Comparison of ENCODE assay signal across 1 mouse cellular context in the genomic region with DNA sequence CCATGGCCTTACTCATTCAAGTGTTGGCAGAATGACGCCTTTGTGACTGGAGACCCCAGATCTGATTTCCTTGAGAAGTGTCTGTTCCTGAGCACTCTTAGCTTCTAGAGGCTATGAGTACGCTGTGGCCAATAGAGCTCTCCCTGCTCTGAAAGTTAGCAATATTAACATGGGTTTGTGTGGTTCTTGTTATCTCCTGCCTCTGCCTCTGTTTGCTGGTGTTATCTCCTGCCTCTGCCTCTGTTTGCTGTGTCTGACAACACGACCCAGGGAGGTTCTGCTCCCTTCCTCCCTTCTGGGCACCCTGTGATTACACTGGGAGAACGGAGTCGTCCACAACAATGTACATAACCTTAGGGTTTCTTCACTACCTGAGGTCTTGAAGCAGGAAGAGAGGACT.
TF ChIP-seq lines count a peak whose summit lies in the region.

No protein-coding gene starts in this region.

TF ChIP-seq in MEL, 35 proteins besides CTCF, POLR2A, EP300 and RAD21:
- peak; percentile 94 for TF ChIP-seq GATA1 (IDR thresholded peaks at IDR 0.05; ENCODE audit: low read depth, low read length)
- peak; percentile 59; the same call in 1 of the 2 replicates for TF ChIP-seq BHLHE40 (IDR thresholded peaks at IDR 0.05; ENCODE audit: borderline replicate concordance, low read depth, low read length)
- TF ChIP-seq MXI1 (IDR thresholded peaks at IDR 0.05; ENCODE audit: low read depth, low read length): peak; percentile 20; the same call in 1 of the 2 replicates
- 0 out of 2 replicates have a peak, but pooled peaks have one; percentile 20 for TF ChIP-seq HCFC1 (IDR thresholded peaks at IDR 0.05; ENCODE audit: low read depth, low read length)
- TF ChIP-seq ETS1 (IDR thresholded peaks at IDR 0.05; ENCODE audit: low read depth, low read length): peak; percentile 78
- TF ChIP-seq MAZ (IDR thresholded peaks at IDR 0.05; ENCODE audit: low read depth, low read length): 0 out of 2 replicates have a peak, but pooled peaks have one; percentile 40
- TF ChIP-seq TCF12 (IDR thresholded peaks at IDR 0.05; ENCODE audit: low read depth, low read length): peak; percentile 91
- peak; percentile 64 for TF ChIP-seq SIN3A (IDR thresholded peaks at IDR 0.05; ENCODE audit: low read length)
- TF ChIP-seq ZNF384 (IDR thresholded peaks at IDR 0.05; ENCODE audit: low read depth, low read length): peak; percentile 34; the same call in 1 of the 2 replicates
- TF ChIP-seq RCOR1 (IDR thresholded peaks at IDR 0.05; ENCODE audit: low read depth, low read length): peak; percentile 84
- TF ChIP-seq TAL1 (IDR thresholded peaks at IDR 0.05; ENCODE audit: low read length): peak; percentile 68
TF ChIP-seq in MEL: peak in this region for 11; not testable (repeated sequence) for 24.
